Mouse (Mus musculus): Measurements from ENCODE around the gene Ntf5. TPM values are rescaled to one million over a fixed set of nuclear protein-coding genes. Genes with fewer than 3 reads are reported as not detected.
A peak's percentile ranks its signal among the peaks of the same experiment; 100 is the strongest.

Gene Ntf5
- polyA plus RNA-seq, 1 experiment = 0.08 TPM

GRCm38 (mm10) chr7:45466283-45467089 lies 53.0 kb downstream of the Ntf5 start, which contains the start of gene Bax:
Gene Bax, minus strand, starts transcription at chr7:45466898.
- peak within 1 kb of the TSS; percentile 92 for H3K27ac ChIP-seq (ENCODE audit: insufficient read depth, low read length)
- H3K4me3 ChIP-seq (ENCODE audit: insufficient read depth, low read length) = peak within 1 kb of the TSS; percentile 83
- TF ChIP-seq POLR2A (IDR thresholded peaks at IDR 0.05; ENCODE audit: extremely low read depth, insufficient read depth, low read length) (peak; percentile 81; the same call in 1 of the 2 replicates), CTCF (IDR thresholded peaks at IDR 0.05; ENCODE audit: extremely low read depth, insufficient read depth, low read length) (no peak)

More at GRCm38 (mm10) chr7:45466283-45467089, 53.0 kb downstream of the Ntf5 start, which contains the start of gene Bax:
- peaks cover 7% of the 10 kb centered on the region for H3K4me1 ChIP-seq (ENCODE audit: control insufficient read depth, insufficient read depth, low read length)

Other genes with a start within 250 kb of the Ntf5 start
- 1,033 and 1,121 TPM in 2 replicates for gene Slc17a7, start 249.7 kb upstream of the Ntf5 start, polyA plus RNA-seq (2012; rRNA removed)
- gene Gfy, start 234.1 kb upstream of the Ntf5 start, polyA plus RNA-seq (2012; rRNA removed) = 0.38 and 0.62 TPM in 2 replicates
- gene Pth2, start 232.7 kb upstream of the Ntf5 start, polyA plus RNA-seq (2012; rRNA removed) = not detected in 2 replicates
- gene Ccdc155, start 208.8 kb upstream of the Ntf5 start, polyA plus RNA-seq (2012; rRNA removed) = 4.7 and 5.0 TPM in 2 replicates
- gene Dkkl1, start 201.5 kb upstream of the Ntf5 start, polyA plus RNA-seq (2012; rRNA removed) = 41.4 and 47.2 TPM in 2 replicates
- 5.0 and 6.4 TPM in 2 replicates for gene Tead2, start 197.9 kb upstream of the Ntf5 start, polyA plus RNA-seq (2012; rRNA removed)
- gene Cd37, start 174.6 kb upstream of the Ntf5 start, polyA plus RNA-seq (2012; rRNA removed) = 10.6 and 11.9 TPM in 2 replicates
- 2.1 TPM in 2 replicates for gene Slc6a16, start 172.6 kb upstream of the Ntf5 start, polyA plus RNA-seq (2012; rRNA removed)
- 0.08 and 0.30 TPM in 2 replicates for gene Slc6a21, start 136.2 kb upstream of the Ntf5 start, polyA plus RNA-seq (2012; rRNA removed)
- gene Trpm4, start 79.9 kb upstream of the Ntf5 start, polyA plus RNA-seq (2012; rRNA removed) = 29.1 and 35.1 TPM in 2 replicates
- gene Hrc, start 78.4 kb upstream of the Ntf5 start, polyA plus RNA-seq (2012; rRNA removed) = 0.35 and 0.55 TPM in 2 replicates
- 164 and 167 TPM in 2 replicates for gene Ppfia3, start 46.7 kb upstream of the Ntf5 start, polyA plus RNA-seq (2012; rRNA removed)
- gene Lin7b, start 43.1 kb upstream of the Ntf5 start, polyA plus RNA-seq (2012; rRNA removed) = 336 TPM in 2 replicates
- gene Snrnp70, start 18.0 kb upstream of the Ntf5 start, polyA plus RNA-seq (2012; rRNA removed) = 720 and 793 TPM in 2 replicates
- not detected in 2 replicates for gene Kcna7, start 8.0 kb upstream of the Ntf5 start, polyA plus RNA-seq (2012; rRNA removed)
- gene Lhb, start 7.1 kb downstream of the Ntf5 start, polyA plus RNA-seq (2012; rRNA removed) = 0.17 TPM in 1 of 2 replicates, not detected in the other
- 25.7 and 26.4 TPM in 2 replicates for gene Gys1, start 21.1 kb downstream of the Ntf5 start, polyA plus RNA-seq (2012; rRNA removed)
- 41.7 and 47.4 TPM in 2 replicates for gene Ruvbl2, start 24.4 kb downstream of the Ntf5 start, polyA plus RNA-seq (2012; rRNA removed)
- gene Ftl1, start 46.2 kb downstream of the Ntf5 start, polyA plus RNA-seq (2012; rRNA removed) = 588 and 637 TPM in 2 replicates
- gene Bax, start 53.2 kb downstream of the Ntf5 start, polyA plus RNA-seq (2012; rRNA removed) = 99.4 and 103 TPM in 2 replicates
- gene Tulp2, start 68.2 kb downstream of the Ntf5 start, polyA plus RNA-seq (2012; rRNA removed) = 0.11 and 0.13 TPM in 2 replicates
- gene Gm45808, start 73.1 kb downstream of the Ntf5 start, polyA plus RNA-seq (2012; rRNA removed) = 0.19 TPM in 1 of 2 replicates, not detected in the other
- 5.9 and 6.5 TPM in 2 replicates for gene Dhdh, start 75.1 kb downstream of the Ntf5 start, polyA plus RNA-seq (2012; rRNA removed)
- 88.2 and 99.6 TPM in 2 replicates for gene Nucb1, start 96.7 kb downstream of the Ntf5 start, polyA plus RNA-seq (2012; rRNA removed)
- 19.4 and 20.0 TPM in 2 replicates for gene Ppp1r15a, start 112.6 kb downstream of the Ntf5 start, polyA plus RNA-seq (2012; rRNA removed)
- 5.1 and 6.3 TPM in 2 replicates for gene Plekha4, start 112.6 kb downstream of the Ntf5 start, polyA plus RNA-seq (2012; rRNA removed)
- gene Hsd17b14, start 141.2 kb downstream of the Ntf5 start, polyA plus RNA-seq (2012; rRNA removed) = 0.45 and 0.54 TPM in 2 replicates
- gene Bcat2, start 156.5 kb downstream of the Ntf5 start, polyA plus RNA-seq (2012; rRNA removed) = 26.1 and 26.5 TPM in 2 replicates
- gene Fgf21, start 201.8 kb downstream of the Ntf5 start, polyA plus RNA-seq (2012; rRNA removed) = not detected in 2 replicates
- 0.09 and 0.15 TPM in 2 replicates for gene Fut1, start 203.6 kb downstream of the Ntf5 start, polyA plus RNA-seq (2012; rRNA removed)
- gene Izumo1, start 208.1 kb downstream of the Ntf5 start, polyA plus RNA-seq (2012; rRNA removed) = 0.09 and 0.13 TPM in 2 replicates
- 6.9 and 7.8 TPM in 2 replicates for gene Rasip1, start 213.8 kb downstream of the Ntf5 start, polyA plus RNA-seq (2012; rRNA removed)
- gene Mamstr, start 226.3 kb downstream of the Ntf5 start, polyA plus RNA-seq (2012; rRNA removed) = 5.2 and 7.1 TPM in 2 replicates

All from cortical plate, adult 2 months (tissue).